Mouse (Mus musculus): ENCODE results near the gene Irf2bp2. TPM values are rescaled to one million over a fixed set of nuclear protein-coding genes. Genes with fewer than 3 reads are reported as not detected.
A peak's percentile ranks its signal among the peaks of the same experiment; 100 is the strongest.

Irf2bp2 gene
- total RNA-seq, 2 experiments from 2014 or later, result 28.6 to 81.6 TPM

- peak overlapping the region; percentile 97; the same call in 1 of the 2 replicates for H3K27ac ChIP-seq
- DNase-seq, result no peak
- intact Hi-C loops (cut with DNase I), result no loop called here
- no peak for TF ChIP-seq CTCF (IDR thresholded peaks at IDR 0.05)
- H3K4me3 ChIP-seq, result no peak overlapping the region
Observed at GRCm38 (mm10) chr8:126570046-126570445, 23.7 kb downstream of the Irf2bp2 start.

DNA sequence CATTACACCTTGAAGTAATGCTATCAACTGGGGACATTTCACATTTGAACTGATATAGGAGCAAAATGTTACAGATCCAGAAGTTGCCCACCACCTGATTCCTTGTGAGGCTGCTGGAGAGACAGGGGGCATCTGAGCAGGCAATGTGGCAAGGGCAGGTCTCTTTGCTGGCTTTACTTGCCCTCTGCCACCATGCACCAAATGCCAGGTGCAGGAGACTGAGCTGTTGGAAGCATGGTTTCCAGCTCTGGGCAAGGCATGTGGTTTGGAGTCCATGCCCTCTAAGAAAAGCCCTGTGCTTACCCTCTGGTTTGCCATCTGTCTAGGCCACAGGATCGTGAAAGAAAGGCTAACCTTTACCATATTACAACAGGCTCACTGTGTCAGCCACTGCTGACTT is 24.1 kb downstream of the Irf2bp2 start:
- DNase-seq, result no peak
- Histone ChIP-seq H3K27ac (peak overlapping the region; percentile 97; the same call in 1 of the 2 replicates), H3K4me3 (no peak overlapping the region)
- TF ChIP-seq CTCF (IDR thresholded peaks at IDR 0.05), result no peak
- intact Hi-C loops (cut with DNase I), result loop anchor here (5.0 kb wide), 1 partner anchor 353 kb away; no protein-coding TSS in a partner anchor

DNA sequence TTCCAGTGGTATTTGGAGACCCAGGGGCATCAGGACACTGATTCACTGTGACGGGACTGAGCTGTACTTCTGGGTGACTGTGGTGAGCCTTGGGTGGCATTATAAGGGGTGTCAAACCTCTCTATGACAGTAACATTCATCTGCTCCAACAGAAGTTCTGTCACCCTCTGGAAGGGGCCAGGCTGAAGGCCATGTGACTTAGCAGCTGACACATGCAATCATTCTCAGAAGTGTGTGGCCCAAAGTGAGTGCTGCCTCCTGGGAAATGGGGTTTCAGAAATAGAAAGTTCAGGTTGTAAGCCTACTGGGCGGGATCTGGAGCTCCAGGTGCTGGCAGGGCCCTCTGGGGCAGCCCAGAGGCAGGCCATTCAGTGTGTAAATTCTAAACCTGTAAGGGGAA is 26.1 kb downstream of the Irf2bp2 start:
- DNase-seq, result peak; percentile 66

GRCm38 (mm10) chr8:126566446-126567062 is 27.2 kb downstream of the Irf2bp2 start:
- Histone ChIP-seq H3K27ac (peak overlapping the region; percentile 97), H3K4me3 (peak overlapping the region; percentile 65)
- DNase-seq, result peak; percentile 79
- intact Hi-C loops (cut with DNase I), result loop anchor here (2.0 to 5.0 kb wide), 4 partner anchors 28 to 356 kb away; no protein-coding TSS in a partner anchor
- no peak for TF ChIP-seq CTCF (IDR thresholded peaks at IDR 0.05)

More for the DNA sequence above, 26.1 kb downstream of the Irf2bp2 start:
- TF ChIP-seq CTCF (IDR thresholded peaks at IDR 0.05), result no peak
- intact Hi-C loops (cut with DNase I), result loop anchor here (2.0 to 5.0 kb wide), 4 partner anchors 27 to 355 kb away; no protein-coding TSS in a partner anchor
- Histone ChIP-seq H3K4me3 (peak overlapping the region; percentile 65), H3K27ac (peak overlapping the region; percentile 97)

DNA sequence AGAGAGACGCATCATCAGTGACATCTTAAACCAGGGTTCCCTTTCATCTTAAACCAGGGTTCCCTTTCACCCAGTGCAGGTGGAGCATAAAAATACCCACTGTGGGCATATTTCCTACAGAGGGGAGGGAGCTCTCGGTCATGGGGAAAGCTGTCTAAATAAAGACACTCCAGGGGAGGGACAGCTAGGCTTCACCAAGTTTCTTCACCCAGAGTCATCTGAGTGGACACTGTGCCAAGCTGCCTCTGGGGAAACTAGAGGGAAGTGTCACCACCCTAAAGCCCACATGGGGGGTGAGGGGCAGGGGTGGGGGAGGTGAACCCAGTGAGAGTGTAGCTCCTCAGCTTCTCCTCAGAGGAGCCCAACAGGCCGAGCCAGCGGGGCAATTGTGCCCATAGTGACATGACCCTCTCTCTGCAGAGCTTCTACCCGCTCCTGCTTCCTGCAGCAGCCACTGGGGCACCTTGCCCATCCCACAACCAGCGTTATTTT is 27.8 kb downstream of the Irf2bp2 start:
- Histone ChIP-seq H3K4me3 (peak overlapping the region; percentile 65), H3K27ac (peak overlapping the region; percentile 97)
- peak; percentile 90 for DNase-seq
- intact Hi-C loops (cut with DNase I), result loop anchor here (2.0 to 5.0 kb wide), 4 partner anchors 29 to 356 kb away; no protein-coding TSS in a partner anchor
- TF ChIP-seq CTCF (IDR thresholded peaks at IDR 0.05), result no peak; the same call in 1 of the 2 replicates

- intact Hi-C loops (cut with DNase I), result loop anchor here (5.0 kb wide), 1 partner anchor 357 kb away; no protein-coding TSS in a partner anchor
- TF ChIP-seq CTCF (IDR thresholded peaks at IDR 0.05), result no peak
- H3K27ac ChIP-seq, result peak overlapping the region; percentile 97
- DNase-seq, result peak; percentile 46
- H3K4me3 ChIP-seq, result peak overlapping the region; percentile 65
Observed at GRCm38 (mm10) chr8:126565231-126565781, 28.5 kb downstream of the Irf2bp2 start.

DNA sequence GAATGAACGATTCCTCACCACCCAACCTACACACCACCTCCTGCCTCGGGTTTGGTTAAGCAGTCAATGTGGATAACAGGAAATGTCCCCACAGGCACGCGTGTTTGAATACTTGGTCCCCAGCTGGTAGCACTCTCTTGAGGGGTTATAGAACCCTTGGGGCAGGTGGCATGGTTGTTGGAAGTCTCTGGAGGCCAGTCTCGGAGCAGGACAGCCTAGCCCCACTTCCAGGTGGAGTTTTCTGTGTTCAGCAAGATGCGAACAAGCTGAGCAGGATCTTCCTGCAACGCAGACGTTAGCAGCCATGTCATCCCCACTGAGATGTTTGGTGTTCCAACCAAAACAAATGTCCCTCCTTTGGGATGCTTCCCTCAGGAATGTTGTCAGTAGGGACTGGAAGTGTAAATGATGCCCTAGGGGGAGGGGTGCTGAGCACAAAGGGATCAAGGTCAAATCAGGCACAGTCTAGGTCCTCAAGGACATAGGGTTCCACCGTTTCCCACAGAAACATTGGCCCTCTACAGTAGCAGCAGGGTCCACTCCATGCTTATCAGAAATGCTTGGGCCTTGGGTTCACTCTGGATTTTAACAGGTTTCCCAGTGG is 29.1 kb downstream of the Irf2bp2 start:
- no peak for DNase-seq
- intact Hi-C loops (cut with DNase I), result loop anchor here (5.0 kb wide), 1 partner anchor 358 kb away; no protein-coding TSS in a partner anchor
- H3K27ac ChIP-seq, result peak overlapping the region; percentile 97
- no peak for TF ChIP-seq CTCF (IDR thresholded peaks at IDR 0.05)
- H3K4me3 ChIP-seq, result no peak overlapping the region

GRCm38 (mm10) chr8:126561316-126561841 is 32.4 kb downstream of the Irf2bp2 start:
- no peak overlapping the region for H3K27ac ChIP-seq
- DNase-seq, result no peak
- no peak overlapping the region for H3K4me3 ChIP-seq
- TF ChIP-seq CTCF (IDR thresholded peaks at IDR 0.05), result no peak
- intact Hi-C loops (cut with DNase I), result no loop called here

- no peak for TF ChIP-seq CTCF (IDR thresholded peaks at IDR 0.05)
- no peak overlapping the region for H3K27ac ChIP-seq
- no peak for DNase-seq
- no peak overlapping the region for H3K4me3 ChIP-seq
- intact Hi-C loops (cut with DNase I), result no loop called here
Observed at GRCm38 (mm10) chr8:126558400-126558953, 35.3 kb downstream of the Irf2bp2 start.

DNA sequence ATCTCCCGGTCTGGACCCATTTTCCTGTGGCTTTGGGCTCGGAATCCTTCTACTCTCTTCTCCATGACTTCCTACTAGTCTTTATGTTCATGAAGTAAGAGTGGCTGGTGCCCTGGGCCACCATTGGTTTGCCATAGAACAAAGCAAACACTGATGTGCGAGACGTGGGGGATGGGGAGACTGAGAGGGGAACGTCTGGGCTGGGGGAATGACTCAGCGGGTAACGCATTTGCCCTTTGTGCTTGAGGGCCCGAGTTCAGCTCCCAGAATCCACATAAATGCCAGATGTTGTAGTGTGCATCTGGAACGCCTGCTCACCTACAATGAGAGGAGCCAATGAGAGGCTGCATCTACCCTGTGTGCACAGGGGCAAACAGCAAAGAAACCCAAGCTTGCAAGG is 36.4 kb downstream of the Irf2bp2 start:
- no peak overlapping the region for H3K27ac ChIP-seq
- DNase-seq, result no peak
- no peak for TF ChIP-seq CTCF (IDR thresholded peaks at IDR 0.05)
- intact Hi-C loops (cut with DNase I), result no loop called here
- H3K4me3 ChIP-seq, result no peak overlapping the region

DNA sequence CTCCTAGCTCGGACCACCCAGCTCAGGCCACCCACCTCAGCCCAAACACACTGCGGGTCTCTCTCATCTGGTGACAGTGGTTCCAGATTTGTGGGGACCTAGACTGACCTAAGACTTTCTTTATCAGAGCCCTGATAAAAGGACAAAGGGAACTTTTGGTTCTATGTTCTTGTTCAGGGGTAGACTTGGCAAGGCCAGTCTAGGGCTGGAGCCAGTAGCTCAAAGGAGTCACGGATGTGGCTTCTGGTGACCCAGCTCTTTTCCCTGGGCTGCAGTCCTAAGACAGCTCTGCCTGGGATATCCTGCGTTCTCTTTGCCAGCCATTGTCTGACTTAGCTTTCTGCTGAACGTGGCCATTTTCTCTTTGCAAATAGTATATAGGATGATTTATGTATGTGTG is 37.1 kb downstream of the Irf2bp2 start:
- Histone ChIP-seq H3K4me3 (no peak overlapping the region), H3K27ac (peak overlapping the region; percentile 48)
- no peak for TF ChIP-seq CTCF (IDR thresholded peaks at IDR 0.05)
- DNase-seq, result no peak
- intact Hi-C loops (cut with DNase I), result no loop called here

- Histone ChIP-seq H3K4me3 (no peak overlapping the region), H3K27ac (no peak overlapping the region)
- DNase-seq, result no peak
- TF ChIP-seq CTCF (IDR thresholded peaks at IDR 0.05), result no peak
- intact Hi-C loops (cut with DNase I), result no loop called here
Observed at GRCm38 (mm10) chr8:126554741-126555140, 39.0 kb downstream of the Irf2bp2 start.
